Mouse (Mus musculus) G1E (cell line): ENCODE measurements around the gene Slc44a5.

Source experiments
- CTCF ChIP-seq: IDR thresholded peaks from 2 replicates; pipeline ENCODE4 v1.5.1; 2012; ENCODE audit warnings: low read depth, low read length, inconsistent platforms, mixed read lengths
- GATA1 ChIP-seq: IDR thresholded peaks from 2 replicates; pipeline ENCODE4 v1.6.1; 2012; ENCODE audit warnings: borderline replicate concordance, low read length, inconsistent platforms, mixed read lengths
- GATA2 ChIP-seq: IDR thresholded peaks from 2 replicates; pipeline ENCODE4 v1.6.1; 2012; ENCODE audit warnings: low read depth, low read length, inconsistent platforms, borderline replicate concordance
- POLR2AphosphoS5 ChIP-seq: IDR thresholded peaks from 2 replicates; pipeline ENCODE4 v1.6.1; 2012; ENCODE audit warnings: low read depth, low read length, inconsistent platforms; ENCODE audit not compliant: insufficient replicate concordance
- TAL1 ChIP-seq: conservative IDR thresholded peaks from 2 replicates; pipeline ENCODE4 v1.6.1; 2012; ENCODE audit warnings: low read depth, low read length, inconsistent platforms, mixed read lengths

DNA sequence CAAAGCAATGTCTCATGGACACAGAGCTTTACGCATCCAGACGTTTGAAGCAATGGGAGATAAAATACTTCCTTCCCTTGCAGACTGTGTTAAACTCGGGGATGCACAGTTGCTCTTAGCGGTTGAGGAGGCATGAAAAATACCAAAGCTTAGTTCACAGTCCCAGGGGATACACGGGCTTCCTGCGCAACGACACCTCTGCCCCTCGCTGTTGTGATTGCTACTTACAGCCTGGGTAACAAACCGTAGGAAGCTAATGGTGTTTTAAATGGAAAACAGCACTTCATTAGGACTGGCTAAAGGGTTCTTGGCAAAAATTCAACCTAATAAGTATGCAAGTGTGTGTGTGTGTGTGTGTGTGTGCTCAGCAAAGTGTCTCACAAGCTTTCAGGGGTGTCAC, 141.8 kb downstream of the Slc44a5 start:
- TF ChIP-seq TAL1: no peak
- no peak for TF ChIP-seq CTCF
- TF ChIP-seq GATA2: no peak
- TF ChIP-seq GATA1: no peak
- no peak for TF ChIP-seq POLR2AphosphoS5
